Mouse (Mus musculus) embryo, embryonic 10.5 days (tissue): Measurements from ENCODE around the gene Prkg2.

Experiments used
- DNase-seq: peaks from one replicate; pipeline ENCODE4 v3.0.0-alpha.2; 2015; ENCODE audit warnings: low spot score

Prkg2 gene

GRCm38 (mm10) chr5:98975877-98976672 is 61.1 kb downstream of the Prkg2 start:
- no peak for DNase-seq

DNA sequence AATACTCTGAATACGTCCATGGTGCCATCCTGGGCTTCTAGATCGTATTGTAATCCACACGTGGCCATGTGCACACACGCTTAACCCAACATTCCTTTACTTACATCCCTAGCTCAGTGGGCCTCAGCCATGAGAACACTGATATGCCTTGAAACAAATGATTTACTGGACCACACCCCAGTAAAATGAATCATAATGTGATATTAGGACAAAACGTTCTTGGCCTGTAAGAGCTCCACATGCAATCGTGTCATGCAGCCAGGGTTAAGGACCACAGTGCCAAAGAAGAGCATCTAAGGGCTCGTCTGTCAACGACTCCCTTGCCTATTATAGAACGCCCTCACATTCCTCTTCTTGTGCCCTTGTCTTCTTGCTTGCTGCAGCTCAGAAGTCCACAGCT is 70.5 kb downstream of the Prkg2 start:
- DNase-seq: no peak

- no peak for DNase-seq
Measured at GRCm38 (mm10) chr5:98965139-98965538, 72.0 kb downstream of the Prkg2 start.

GRCm38 (mm10) chr5:98964367-98964766 is 72.8 kb downstream of the Prkg2 start:
- DNase-seq: no peak

- no peak for DNase-seq
Measured at GRCm38 (mm10) chr5:98962472-98962871, 74.7 kb downstream of the Prkg2 start.

GRCm38 (mm10) chr5:98955576-98955975 is 81.6 kb downstream of the Prkg2 start:
- no peak for DNase-seq

DNA sequence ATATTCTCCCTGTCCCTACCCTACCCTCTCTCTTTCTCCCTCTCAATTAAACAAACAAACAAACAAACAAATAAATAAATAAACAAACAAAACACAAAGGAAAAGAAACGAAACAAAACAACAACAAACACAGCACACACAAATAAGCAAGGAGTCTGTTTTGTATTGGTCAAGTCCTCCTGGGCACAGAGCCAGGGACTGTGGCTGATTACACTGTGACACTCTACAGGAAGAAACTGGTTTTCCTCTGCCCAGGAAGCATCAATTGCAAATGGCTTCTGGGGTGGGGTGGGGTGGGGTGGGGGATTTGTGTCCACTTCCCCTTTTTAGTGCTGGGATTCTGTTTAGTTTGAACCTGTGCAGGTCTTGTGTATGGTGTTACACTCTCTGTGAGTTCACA is 83.8 kb downstream of the Prkg2 start:
- no peak for DNase-seq

DNA sequence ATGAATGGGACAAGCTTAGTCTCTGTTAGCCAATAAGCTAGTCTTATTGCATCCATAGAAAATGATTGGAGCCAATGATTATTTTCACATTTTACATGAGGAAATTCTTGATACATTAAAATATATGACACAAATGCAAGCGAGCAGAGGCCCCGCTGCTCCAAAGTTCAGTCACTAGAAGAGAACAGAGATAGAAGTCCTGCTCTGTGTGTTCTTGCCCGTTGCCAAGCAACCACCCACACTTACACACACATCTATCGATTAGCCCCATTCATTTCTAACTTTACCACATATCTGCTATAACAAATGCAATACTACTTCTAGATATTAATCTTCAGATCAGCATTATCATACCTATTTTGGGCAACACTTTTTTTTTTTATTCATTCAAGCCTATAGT is 85.6 kb downstream of the Prkg2 start:
- DNase-seq: no peak

DNA sequence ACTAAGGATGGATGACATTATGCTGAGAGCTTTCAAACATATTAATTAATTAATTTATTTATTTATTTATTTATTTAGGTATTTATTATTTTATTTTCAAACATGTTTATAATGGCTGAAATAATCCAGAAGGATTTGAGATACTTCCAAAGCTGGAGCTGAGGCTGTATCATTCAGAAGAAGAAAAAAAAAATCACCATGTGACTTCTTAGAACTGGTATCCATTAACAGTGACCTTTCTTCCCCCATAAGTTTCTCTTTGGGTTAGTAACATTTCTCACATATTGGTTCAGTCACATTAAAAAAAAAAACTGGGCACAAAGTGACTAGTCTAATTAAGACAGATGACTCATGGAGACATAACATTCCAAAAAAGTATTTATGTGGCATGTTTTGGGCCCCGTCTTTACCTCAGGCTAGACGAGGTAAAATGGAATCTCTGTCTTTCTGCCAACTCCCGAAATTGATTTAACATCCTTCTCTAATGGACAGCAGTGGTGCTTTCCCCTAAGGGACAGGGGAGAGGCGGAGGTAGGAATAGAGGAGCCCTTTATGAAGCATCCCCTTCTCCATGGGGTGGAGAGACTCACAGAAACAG is 86.6 kb downstream of the Prkg2 start:
- DNase-seq: no peak

- no peak for DNase-seq
Measured at GRCm38 (mm10) chr5:98949784-98950183, 87.4 kb downstream of the Prkg2 start.

- no peak for DNase-seq
Measured at GRCm38 (mm10) chr5:98946656-98947055, 90.5 kb downstream of the Prkg2 start.

GRCm38 (mm10) chr5:98946117-98946620 is 91.0 kb downstream of the Prkg2 start:
- no peak for DNase-seq

DNA sequence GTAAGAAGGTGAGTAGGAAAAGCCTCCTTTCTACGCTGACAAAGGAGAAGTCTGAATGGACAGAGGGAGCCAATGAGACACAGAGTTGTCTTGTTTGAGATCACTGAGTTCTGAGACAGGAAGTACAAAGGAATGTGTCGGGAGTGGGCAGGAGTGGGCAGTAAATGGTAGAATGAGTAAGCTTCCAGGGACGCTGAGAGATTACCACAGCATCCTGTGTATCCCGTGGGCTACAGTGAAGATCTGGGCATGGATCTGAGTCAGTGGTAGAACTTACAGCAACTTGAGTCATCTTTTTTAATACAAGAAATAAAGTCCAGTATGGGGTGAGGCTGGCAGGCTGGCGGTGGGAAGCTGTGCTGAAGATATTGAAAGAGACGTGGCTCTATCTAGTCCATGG is 93.4 kb downstream of the Prkg2 start:
- no peak for DNase-seq

DNA sequence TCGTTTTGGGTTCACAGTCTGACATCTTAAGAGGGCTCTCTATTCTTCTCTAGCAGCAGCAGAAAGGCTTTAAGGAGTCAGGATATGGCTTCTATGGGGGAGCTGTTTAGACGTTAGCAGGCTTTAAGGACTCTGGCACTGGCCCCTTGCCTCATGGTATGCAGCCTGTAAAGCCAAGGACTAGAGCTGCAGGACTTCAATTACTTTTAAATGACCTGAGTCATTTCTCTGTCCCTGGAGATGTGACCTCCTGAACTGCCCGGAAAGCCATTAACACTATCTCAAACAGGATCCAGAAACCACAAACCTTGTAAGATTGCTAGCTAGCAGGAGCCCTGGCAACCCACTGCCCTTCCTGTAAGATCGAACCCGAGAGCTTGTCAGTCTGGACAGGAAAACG is 96.4 kb downstream of the Prkg2 start:
- DNase-seq: peak; percentile 79

DNA sequence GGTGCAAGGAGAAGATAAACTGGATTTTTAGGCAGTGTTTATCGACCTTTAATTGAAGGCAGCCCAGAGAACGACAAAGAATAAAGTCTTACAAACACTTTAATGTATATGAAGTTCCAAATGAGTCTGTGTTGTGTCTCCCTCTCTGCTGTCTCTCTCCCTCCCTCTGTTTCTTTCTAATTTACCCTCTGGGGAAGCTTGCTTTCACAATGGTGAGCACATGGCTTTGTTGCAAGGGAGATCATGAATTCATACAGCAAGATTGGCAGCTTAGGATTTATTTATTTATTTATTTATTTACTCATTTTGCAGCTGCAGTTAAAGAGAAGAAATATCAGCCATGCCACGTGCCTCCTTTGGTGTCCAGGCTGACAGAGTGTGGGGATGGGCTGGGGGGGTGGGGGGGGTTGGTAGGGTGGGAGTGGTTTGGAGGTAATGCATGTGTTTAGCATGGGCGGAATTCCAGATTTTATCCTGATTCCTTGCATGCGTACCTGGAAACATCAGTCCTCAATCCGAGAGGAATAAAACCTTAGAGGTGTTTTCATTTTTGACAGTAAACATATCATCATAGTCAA is 97.4 kb downstream of the Prkg2 start:
- no peak for DNase-seq

DNA sequence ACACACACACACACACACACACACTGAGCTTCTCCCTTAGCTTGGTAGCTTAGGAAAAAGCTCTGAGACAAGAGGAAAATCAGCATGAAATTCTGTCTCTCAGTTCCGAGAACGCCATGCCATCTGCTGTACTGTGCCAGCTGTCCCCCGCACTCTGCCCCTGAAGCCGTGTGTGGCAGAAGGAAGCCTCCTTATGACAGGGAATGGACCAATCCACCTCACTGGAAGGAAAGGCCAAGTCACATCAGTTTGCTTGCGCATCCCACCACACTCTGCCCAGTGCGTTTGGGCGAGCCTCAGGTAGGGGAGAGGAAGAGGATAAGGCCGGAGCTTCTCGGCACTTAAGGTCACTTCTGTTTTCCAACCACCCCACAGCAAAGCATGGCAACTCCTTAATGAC is 98.0 kb downstream of the Prkg2 start:
- DNase-seq: no peak

DNA sequence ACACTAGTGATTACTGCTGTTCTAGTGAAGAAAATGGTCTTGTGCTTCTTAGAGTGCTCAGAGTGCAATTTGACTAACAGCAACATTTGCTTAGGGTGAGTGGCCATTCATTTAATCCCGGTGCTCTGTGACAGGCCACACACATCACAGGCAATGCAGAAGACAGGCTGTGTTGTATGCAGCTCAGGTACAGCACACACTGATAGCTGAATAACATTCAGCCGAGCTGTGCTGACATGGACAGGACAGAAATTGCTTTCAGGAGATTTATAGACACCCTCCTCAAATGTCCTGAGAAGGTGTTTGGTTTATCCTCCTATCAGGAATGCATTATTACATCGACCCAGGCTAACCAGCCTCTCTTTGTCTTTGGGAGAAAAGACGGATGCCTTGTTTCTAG is 99.3 kb downstream of the Prkg2 start:
- no peak for DNase-seq

- no peak for DNase-seq
Measured at GRCm38 (mm10) chr5:98936650-98937049, 100.5 kb downstream of the Prkg2 start.

- DNase-seq: no peak
Measured at GRCm38 (mm10) chr5:98935930-98936329, 101.2 kb downstream of the Prkg2 start.

DNA sequence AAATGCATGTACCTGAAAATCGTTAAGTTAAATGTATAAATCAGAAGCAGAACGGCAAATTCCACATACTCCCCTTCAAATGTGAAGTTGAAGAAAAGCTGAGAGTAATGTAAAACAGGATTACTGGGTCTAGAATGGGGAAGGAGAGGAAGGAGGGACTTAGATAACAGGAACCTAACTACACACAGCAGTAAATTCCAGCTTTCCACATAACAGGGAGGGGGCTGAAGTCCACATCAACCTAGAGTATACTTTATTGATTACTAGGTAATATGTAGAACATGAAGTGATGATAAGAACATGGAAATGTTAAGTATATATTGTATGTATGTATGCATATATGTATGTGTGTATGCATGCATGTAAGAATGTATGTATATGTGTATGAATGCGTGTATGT is 114.2 kb downstream of the Prkg2 start:
- no peak for DNase-seq

- DNase-seq: no peak
Measured at GRCm38 (mm10) chr5:98921608-98922007, 115.5 kb downstream of the Prkg2 start.

DNA sequence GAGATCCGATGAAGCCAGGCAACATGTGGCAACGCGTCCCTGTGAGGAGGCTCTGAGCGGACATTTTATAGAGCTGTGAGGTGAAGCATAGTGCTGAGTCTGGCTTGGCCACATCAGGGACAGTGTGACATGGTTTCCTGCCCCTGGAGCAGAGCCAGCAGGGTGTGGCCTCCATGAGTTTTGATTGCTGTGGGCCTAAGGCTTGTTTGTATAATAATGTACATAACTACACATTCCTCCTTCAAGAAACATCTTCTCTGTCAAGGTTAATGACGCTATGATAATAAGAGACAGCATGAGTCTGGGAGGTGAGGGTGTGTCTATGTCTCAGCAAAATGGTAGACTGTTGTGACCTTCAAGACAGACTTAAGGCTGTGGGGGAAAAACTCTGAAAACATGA is 118.4 kb downstream of the Prkg2 start:
- no peak for DNase-seq

GRCm38 (mm10) chr5:98902339-98902738 is 134.8 kb downstream of the Prkg2 start:
- peak; percentile 61 for DNase-seq
